8 mouse cellular contexts compared by ENCODE assay signal in genomic region chr7:45643441-45644178, GRCm38 (mm10). TPM values are rescaled to one million over a fixed set of nuclear protein-coding genes. Genes with fewer than 3 reads are reported as not detected.
DNase-seq lines count a peak whose midpoint lies in the region; ATAC-seq and TF ChIP-seq lines count a peak whose summit lies in the region.

No protein-coding gene starts in this region.

- H3K27me3 ChIP-seq in lung, embryonic 14.5 days (ENCODE audit: insufficient read depth, low read length): no peaks in the 10 kb centered on the region

- peak overlapping the region; percentile 43 for H3K4me3 ChIP-seq in lung, embryonic 14.5 days (ENCODE audit: low read depth, low read length)

- peak overlapping the region; percentile 89 for H3K27ac ChIP-seq in lung, embryonic 14.5 days (ENCODE audit: low read depth)

- no peaks in the 10 kb centered on the region for H3K9me3 ChIP-seq in lung, embryonic 14.5 days (ENCODE audit: low read depth, low read length)

- ATAC-seq in frontal cortex, adult (ENCODE audit: low TSS enrichment): peak; percentile 77
- ATAC-seq in hematopoietic stem cell, adult 5-6 weeks (replicated peaks in 1 of 2; ENCODE audit: insufficient read depth in 1 of 2, low FRiP score in 2 of 2, low TSS enrichment in 1 of 2, low read depth in 1 of 2, poor library complexity in 2 of 2, severe bottlenecking in 2 of 2): peak; percentile 82 to 91
- ATAC-seq in lung, embryonic 14.5 days (ENCODE audit: insufficient read depth): peak; percentile 93
- ATAC-seq in neutrophil, adult 5-6 weeks (ENCODE audit: extremely low read depth, insufficient number of reproducible peaks, low FRiP score, poor library complexity, severe bottlenecking): peak; percentile 51; the same call in 1 of the 2 replicates

- H3K4me1 ChIP-seq in lung, embryonic 14.5 days (ENCODE audit: insufficient read depth): peaks cover 21% of the 10 kb centered on the region

- peak overlapping the region; percentile 70 for H3K4me2 ChIP-seq in lung, embryonic 14.5 days

- peak; percentile 99 for DNase-seq in Muller cell, postnatal 12 days (ENCODE audit: inconsistent ontology term)
- peak; percentile 98 for DNase-seq in cerebellum, adult 8-10 months
- DNase-seq in layer of hippocampus, adult 8-10 months (ENCODE audit: low spot score in 2 of 2): peak; percentile 90 to 94
- peak; percentile 99 for DNase-seq in lung, embryonic 14.5 days
- DNase-seq in testis, postnatal 14 days (ENCODE audit: low spot score): peak; percentile 93

- no peaks in the 10 kb centered on the region for H3K36me3 ChIP-seq in lung, embryonic 14.5 days (ENCODE audit: insufficient read depth)

- no peak for TF ChIP-seq CTCF in lung, embryonic 14.5 days (IDR thresholded peaks at IDR 0.05; ENCODE audit: low read depth)

- H3K9ac ChIP-seq in lung, embryonic 14.5 days: peak overlapping the region; percentile 63

- WGBS in lung, embryonic 14.5 days: 3% methylated on average over 28 of the region's 28 CpGs

RNA-seq across cellular contexts. Expression of gene Mamstr, which starts 3.8 kb away (rescaled TPM):
- not detected in 2 replicates for total RNA-seq in hematopoietic stem cell, adult 5-6 weeks (2017)
- total RNA-seq in layer of hippocampus, adult 8-10 months (2022): 1 to 10 TPM; 1.5 to 4.4 (median 2.4) TPM
- 8.1 and 9.2 TPM in 2 replicates for polyA plus RNA-seq in lung, embryonic 14.5 days (2014; fragmentation: Nextera tagmentation; extraction: Ambion mirVana)
- total RNA-seq in neutrophil, adult 5-6 weeks (2017): 1.0 TPM in 1 of 2 replicates, not detected in the other

RNA-seq across cellular contexts. Expression of gene Rasip1, which starts 16.3 kb away (rescaled TPM):
- 0.94 TPM in 1 of 2 replicates, not detected in the other for total RNA-seq in hematopoietic stem cell, adult 5-6 weeks (2017)
- total RNA-seq in layer of hippocampus, adult 8-10 months (2022): 1 to 10 TPM; 5.8 to 7.5 (median 6.6) TPM
- 29.4 and 35.3 TPM in 2 replicates for polyA plus RNA-seq in lung, embryonic 14.5 days (2014; fragmentation: Nextera tagmentation; extraction: Ambion mirVana)
- total RNA-seq in neutrophil, adult 5-6 weeks (2017): 2.4 and 2.8 TPM in 2 replicates

RNA-seq across cellular contexts. Expression of gene Izumo1, which starts 22.0 kb away (rescaled TPM):
- not detected in 2 replicates for total RNA-seq in hematopoietic stem cell, adult 5-6 weeks (2017)
- total RNA-seq in layer of hippocampus, adult 8-10 months (2022): under 1 TPM in 3 of 4 experiments, not detected in 1; 0.14 to 0.27 (median 0.22) TPM
- polyA plus RNA-seq in lung, embryonic 14.5 days (2014; fragmentation: Nextera tagmentation; extraction: Ambion mirVana): 0.28 and 0.35 TPM in 2 replicates
- total RNA-seq in neutrophil, adult 5-6 weeks (2017): not detected in 2 replicates

RNA-seq across cellular contexts. Expression of gene Fut2, which starts 22.6 kb away (rescaled TPM):
- not detected in 2 replicates for total RNA-seq in hematopoietic stem cell, adult 5-6 weeks (2017)
- total RNA-seq in layer of hippocampus, adult 8-10 months (2022): under 1 TPM in 3 of 4 experiments, not detected in 1; 0.20 to 0.27 (median 0.23) TPM
- polyA plus RNA-seq in lung, embryonic 14.5 days (2014; fragmentation: Nextera tagmentation; extraction: Ambion mirVana): 0.22 and 0.75 TPM in 2 replicates
- 0.25 and 0.35 TPM in 2 replicates for total RNA-seq in neutrophil, adult 5-6 weeks (2017)

RNA-seq across cellular contexts. Expression of gene Fut1, which starts 26.5 kb away (rescaled TPM):
- total RNA-seq in hematopoietic stem cell, adult 5-6 weeks (2017): 0.25 TPM in 1 of 2 replicates, not detected in the other
- total RNA-seq in layer of hippocampus, adult 8-10 months (2022): under 1 TPM in 3 of 4 experiments, not detected in 1; 0.20 to 0.28 (median 0.21) TPM
- 0.13 and 0.58 TPM in 2 replicates for polyA plus RNA-seq in lung, embryonic 14.5 days (2014; fragmentation: Nextera tagmentation; extraction: Ambion mirVana)
- not detected in 2 replicates for total RNA-seq in neutrophil, adult 5-6 weeks (2017)

Comparison
In these comparisons a context has a peak if more than half of its experiments do, and no peak if none do; other contexts are left out.
1. Peak in every context shown above with its lines: DNase-seq, ATAC-seq, H3K4me3 ChIP-seq and H3K27ac ChIP-seq.